Comparison of ENCODE assay signal across 8 mouse cellular contexts in the genomic region with DNA sequence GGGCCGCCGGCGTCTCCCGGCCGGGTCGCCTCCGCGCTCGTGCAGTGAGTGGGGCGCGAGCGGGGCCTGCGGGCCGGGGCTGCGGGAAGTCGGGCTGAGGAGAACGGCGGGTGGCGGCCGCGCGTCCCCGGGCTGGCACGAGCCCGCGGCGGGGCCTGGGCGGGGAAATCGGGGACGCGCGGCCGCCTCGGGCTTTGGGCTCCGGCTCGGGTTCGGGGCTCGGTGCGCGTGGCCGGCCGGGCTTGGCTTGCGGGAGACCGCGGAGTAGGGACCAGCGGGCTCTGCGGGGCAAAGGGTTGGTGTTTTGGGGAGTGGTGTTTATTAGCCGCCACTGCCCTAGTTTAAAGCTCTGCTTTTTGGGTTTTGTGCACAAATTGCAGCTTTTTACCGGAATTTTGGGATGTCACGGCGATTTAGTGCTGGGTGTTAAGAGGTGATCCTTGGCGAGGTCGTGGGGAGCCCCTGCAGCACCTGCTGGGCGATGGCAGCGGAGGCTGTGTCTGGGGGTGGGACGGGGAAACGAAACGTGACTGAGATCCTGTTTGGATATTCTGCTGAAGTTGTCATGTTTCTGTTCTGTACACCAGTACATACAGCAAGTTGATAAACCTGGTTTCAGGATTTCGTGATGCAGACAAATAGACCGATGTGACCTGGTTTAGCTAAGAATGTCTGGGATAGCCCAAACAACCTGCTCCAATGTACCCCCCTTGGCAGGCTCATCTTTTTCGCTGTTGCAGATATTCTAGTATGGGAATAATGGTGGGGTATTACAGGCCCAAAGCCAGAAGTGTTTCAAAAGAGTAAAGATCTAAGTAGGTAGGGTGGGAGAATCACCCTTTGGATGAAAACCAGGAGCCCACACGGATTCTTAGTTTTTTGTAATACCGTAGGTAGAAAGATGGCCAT. TPM values are rescaled to one million over a fixed set of nuclear protein-coding genes. Genes with fewer than 3 reads are reported as not detected.
A peak's percentile ranks its signal among the peaks of the same experiment; 100 is the strongest.
DNase-seq lines count a peak whose midpoint lies in the region; ATAC-seq and TF ChIP-seq lines count a peak whose summit lies in the region.

No protein-coding gene starts in this region.

- no peaks in the 10 kb centered on the region for H3K9me3 ChIP-seq in G1E (replicated peaks)
- H3K9me3 ChIP-seq in heart, embryonic 16.5 days (replicated peaks; ENCODE audit: control insufficient read depth, low read length) = no peaks in the 10 kb centered on the region
- H3K9me3 ChIP-seq in lung, embryonic 14.5 days (ENCODE audit: low read depth, low read length) = no peaks in the 10 kb centered on the region

- H3K9ac ChIP-seq in heart, embryonic 16.5 days (ENCODE audit: low read length) = peak overlapping the region; percentile 94
- H3K9ac ChIP-seq in lung, embryonic 14.5 days = peak overlapping the region; percentile 88

- no peaks in the 10 kb centered on the region for H3K27me3 ChIP-seq in G1E (ENCODE audit: insufficient read depth, low read length)
- H3K27me3 ChIP-seq in heart, embryonic 16.5 days (ENCODE audit: control insufficient read depth, insufficient read depth, low read length) = no peaks in the 10 kb centered on the region
- H3K27me3 ChIP-seq in lung, embryonic 14.5 days (ENCODE audit: insufficient read depth, low read length) = no peaks in the 10 kb centered on the region

- 2% methylated on average over 61 of the region's 63 CpGs for WGBS in heart, embryonic 16.5 days
- WGBS in lung, embryonic 14.5 days = 2% methylated on average over 48 of the region's 63 CpGs

- peaks cover 14% of the 10 kb centered on the region for H3K4me1 ChIP-seq in G1E (ENCODE audit: insufficient read depth, low read depth, low read length)
- peaks cover 17% of the 10 kb centered on the region for H3K4me1 ChIP-seq in heart, embryonic 16.5 days (ENCODE audit: control insufficient read depth, insufficient read depth, low read length)
- H3K4me1 ChIP-seq in lung, embryonic 14.5 days (ENCODE audit: insufficient read depth) = no peaks in the 10 kb centered on the region

- peak overlapping the region; percentile 95 for H3K27ac ChIP-seq in heart, embryonic 16.5 days (ENCODE audit: low read length)
- peak overlapping the region; percentile 86; the same call in 1 of the 2 replicates for H3K27ac ChIP-seq in lung, embryonic 14.5 days (ENCODE audit: low read depth)

- H3K4me3 ChIP-seq in G1E (ENCODE audit: low read depth, low read length) = peak overlapping the region; percentile 77
- H3K4me3 ChIP-seq in heart, embryonic 16.5 days (ENCODE audit: low read length) = peak overlapping the region; percentile 83
- H3K4me3 ChIP-seq in lung, embryonic 14.5 days (ENCODE audit: low read depth, low read length) = peak overlapping the region; percentile 68

- H3K4me2 ChIP-seq in heart, embryonic 16.5 days (ENCODE audit: low read depth, low read length) = peak overlapping the region; percentile 86
- peak overlapping the region; percentile 91 for H3K4me2 ChIP-seq in lung, embryonic 14.5 days

- DNase-seq in G1E (ENCODE audit: low spot score) = peak; percentile 60
- DNase-seq in c-Kit-negative CD71-positive TER-119-positive erythroid progenitor cells, embryonic 14.5 days (ENCODE audit: low read depth, low spot score) = peak; percentile 35
- peak; percentile 77 to 87 for DNase-seq in kidney, postnatal 25 days
- DNase-seq in lung, embryonic 14.5 days = peak; percentile 82
- DNase-seq in ovary, postnatal 14 days (ENCODE audit: low spot score) = peak; percentile 67
- DNase-seq in thymus, postnatal 36 days = peak; percentile 41 to 51

- no peak for TF ChIP-seq CTCF in G1E (IDR thresholded peaks at IDR 0.05; ENCODE audit: low read depth, low read length)
- TF ChIP-seq CTCF in lung, embryonic 14.5 days (IDR thresholded peaks at IDR 0.05; ENCODE audit: low read depth) = no peak

- no peak for ATAC-seq in G1E (ENCODE audit: extremely low read depth, insufficient number of reproducible peaks, low FRiP score, poor library complexity, severe bottlenecking)
- peak; percentile 36 for ATAC-seq in erythroid progenitor cell, adult 5-6 weeks (replicated peaks; ENCODE audit: low FRiP score, poor library complexity, severe bottlenecking)
- ATAC-seq in heart, embryonic 16.5 days (replicated peaks; ENCODE audit: extremely low read depth, insufficient read depth, low FRiP score) = peak; percentile 77
- ATAC-seq in lung, embryonic 14.5 days (ENCODE audit: insufficient read depth) = peak; percentile 78

- H3K36me3 ChIP-seq in G1E (replicated peaks) = no peaks in the 10 kb centered on the region
- no peaks in the 10 kb centered on the region for H3K36me3 ChIP-seq in heart, embryonic 16.5 days (ENCODE audit: control insufficient read depth, insufficient read depth)
- no peaks in the 10 kb centered on the region for H3K36me3 ChIP-seq in lung, embryonic 14.5 days (ENCODE audit: insufficient read depth)

RNA-seq across cellular contexts. Expression of gene Kctd6, which starts 0.6 kb away (rescaled TPM):
- total RNA-seq in G1E (2014; fragmentation: Nextera tagmentation) (3.1 and 4.6 TPM in 2 replicates), G1E (2017) (9.3 and 9.9 TPM in 2 replicates)
- polyA plus RNA-seq in G1E (2012) = 0.64 and 0.70 TPM in 2 replicates
- 2.5 and 8.8 TPM in 2 replicates for total RNA-seq in erythroid progenitor cell, adult 5-6 weeks (2015; ENCODE audit: low replicate concordance)
- 4.7 and 5.8 TPM in 2 replicates for total RNA-seq in erythroid progenitor cell, adult 5-6 weeks (2017; ENCODE audit: low replicate concordance)
- 2.5 and 4.5 TPM in 2 replicates for polyA plus RNA-seq in heart, embryonic 16.5 days (2015; fragmentation: Nextera tagmentation; extraction: Ambion mirVana)
- 15.6 and 16.6 TPM in 2 replicates for polyA plus RNA-seq in lung, embryonic 14.5 days (2014; fragmentation: Nextera tagmentation; extraction: Ambion mirVana)

RNA-seq across cellular contexts. Expression of gene Pdhb, which starts 41.7 kb away (rescaled TPM):
- total RNA-seq in G1E (2014; fragmentation: Nextera tagmentation) = 76.1 and 91.4 TPM in 2 replicates
- total RNA-seq in G1E (2017) = 141 and 182 TPM in 2 replicates
- 72.1 and 79.4 TPM in 2 replicates for polyA plus RNA-seq in G1E (2012)
- total RNA-seq in erythroid progenitor cell, adult 5-6 weeks (2015; ENCODE audit: low replicate concordance) = 56.6 and 63.7 TPM in 2 replicates
- 86.1 and 123 TPM in 2 replicates for total RNA-seq in erythroid progenitor cell, adult 5-6 weeks (2017; ENCODE audit: low replicate concordance)
- polyA plus RNA-seq in heart, embryonic 16.5 days (2015; fragmentation: Nextera tagmentation; extraction: Ambion mirVana) = 682 and 733 TPM in 2 replicates
- polyA plus RNA-seq in lung, embryonic 14.5 days (2014; fragmentation: Nextera tagmentation; extraction: Ambion mirVana) = 166 and 173 TPM in 2 replicates

RNA-seq across cellular contexts. Expression of gene Acox2, which starts 44.6 kb away (rescaled TPM):
- total RNA-seq in G1E (2014; fragmentation: Nextera tagmentation) = not detected in 2 replicates
- total RNA-seq in G1E (2017) = not detected in 2 replicates
- not detected in 2 replicates for polyA plus RNA-seq in G1E (2012)
- total RNA-seq in erythroid progenitor cell, adult 5-6 weeks (2015; ENCODE audit: low replicate concordance) = not detected in 2 replicates
- total RNA-seq in erythroid progenitor cell, adult 5-6 weeks (2017; ENCODE audit: low replicate concordance) = not detected in 2 replicates
- 0.45 and 0.67 TPM in 2 replicates for polyA plus RNA-seq in heart, embryonic 16.5 days (2015; fragmentation: Nextera tagmentation; extraction: Ambion mirVana)
- polyA plus RNA-seq in lung, embryonic 14.5 days (2014; fragmentation: Nextera tagmentation; extraction: Ambion mirVana) = 0.47 and 0.78 TPM in 2 replicates
